Mouse (Mus musculus) midbrain, embryonic 10.5 days (tissue): ENCODE data around the gene Elk3. TPM values are rescaled to one million over a fixed set of nuclear protein-coding genes. Genes with fewer than 3 reads are reported as not detected.

ENCODE experiments used
- DNase-seq: peaks from one replicate; pipeline ENCODE4 v3.0.0-alpha.2; 2017; ENCODE audit warnings: low spot score
- H3K27ac ChIP-seq: fragments of 300-500 bp; sonication (generic); replicated peaks from 2 replicates; pipeline ENCODE4 v1.5.1; 2016; ENCODE audit warnings: mild to moderate bottlenecking
- H3K27me3 ChIP-seq: fragments of 300-500 bp; sonication (generic); 2 replicates; pipeline ENCODE4 v1.6.1; 2016; ENCODE audit warnings: low read depth, mild to moderate bottlenecking; ENCODE audit not compliant: poor library complexity, severe bottlenecking
- H3K36me3 ChIP-seq: fragments of 300-500 bp; sonication (generic); 2 replicates; pipeline ENCODE4 v1.6.1; 2016; ENCODE audit warnings: mild to moderate bottlenecking, moderate library complexity
- H3K4me1 ChIP-seq: fragments of 300-500 bp; sonication (generic); 2 replicates; pipeline ENCODE4 v1.6.1; 2016
- H3K4me3 ChIP-seq: fragments of 300-500 bp; sonication (generic); 2 replicates; pipeline ENCODE4 v1.5.1; 2016; ENCODE audit warnings: mild to moderate bottlenecking, moderate library complexity
- H3K9me3 ChIP-seq: fragments of 300-500 bp; sonication (generic); replicated peaks from 2 replicates; pipeline ENCODE4 v1.6.1; 2016; ENCODE audit warnings: mild to moderate bottlenecking
- WGBS: fragments of 180-500 bp; shearing (Covaris S2); methylation state at CpG from one replicate; pipeline ENCODE4 v1.1.7; 2016; 5-methylcytosine and 5-hydroxymethylcytosine counted together
- polyA plus RNA-seq: library from polyadenylated mRNA; unstranded; fragments of >200 nt; fragmentation: Nextera tagmentation; extraction: Ambion mirVana; gene quantifications from 2 replicates; pipeline ENCODE4 v1.2.1, GENCODE M21; 2016

Gene Elk3
- polyA plus RNA-seq, 1 experiment from 2014 or later = 10.6 TPM

DNA sequence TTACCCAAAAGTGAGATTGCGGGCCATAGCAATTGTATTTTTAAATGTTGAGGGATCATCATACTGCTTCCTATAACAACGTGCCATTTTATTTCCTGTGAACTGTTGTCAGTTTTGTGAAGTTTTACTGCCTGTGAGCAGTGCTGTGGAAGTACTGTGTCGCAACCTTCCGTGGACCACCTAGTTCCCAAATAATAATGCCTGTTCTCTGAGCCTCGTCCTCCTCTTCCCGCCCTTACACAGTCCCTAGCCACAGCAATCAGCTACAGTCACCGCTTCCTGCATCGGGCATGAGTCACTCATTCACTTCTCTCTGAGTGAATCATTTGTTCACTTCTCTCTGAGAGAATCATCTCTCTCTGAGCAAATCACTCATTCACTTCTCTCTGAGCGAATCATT lies 76.2 kb downstream of the Elk3 start:
- no peak overlapping the region for H3K27ac ChIP-seq
- H3K4me1 ChIP-seq = no peaks in the 10 kb centered on the region
- H3K4me3 ChIP-seq = no peak overlapping the region
- WGBS = 94% methylated on average over 9 of the region's 9 CpGs
- H3K36me3 ChIP-seq = peaks cover 84% of the 10 kb centered on the region
- no peak for DNase-seq
- no peaks in the 10 kb centered on the region for H3K9me3 ChIP-seq
- H3K27me3 ChIP-seq = no peaks in the 10 kb centered on the region

DNA sequence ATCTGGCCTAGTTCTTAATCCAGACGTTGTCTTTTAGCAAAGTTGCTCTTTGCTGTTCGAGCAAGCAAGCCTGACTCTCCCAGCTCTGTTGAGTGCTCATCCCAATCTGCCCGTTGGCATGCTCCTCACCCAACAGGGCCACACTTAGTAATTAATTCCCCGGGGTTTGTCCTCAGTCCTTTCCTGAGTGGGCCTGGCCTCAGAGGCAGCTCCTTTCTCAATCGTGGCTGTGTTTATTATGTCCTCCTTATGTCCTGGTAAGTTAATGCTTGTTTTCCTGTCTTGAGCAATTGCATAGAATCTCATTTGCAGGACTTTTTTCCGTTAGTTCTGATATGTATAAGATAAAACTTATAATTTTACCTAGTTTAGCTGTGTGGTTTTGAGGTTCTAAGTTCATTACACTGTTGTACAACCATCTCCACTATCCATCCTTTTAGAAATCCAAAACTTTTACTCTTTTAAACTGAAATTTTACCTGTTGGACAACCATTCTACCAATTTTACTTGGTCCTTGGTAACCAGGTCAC lies 77.2 kb downstream of the Elk3 start:
- no peaks in the 10 kb centered on the region for H3K4me1 ChIP-seq
- no peak for DNase-seq
- WGBS = 94% methylated on average over 6 of the region's 6 CpGs
- no peak overlapping the region for H3K27ac ChIP-seq
- H3K9me3 ChIP-seq = no peaks in the 10 kb centered on the region
- no peak overlapping the region for H3K4me3 ChIP-seq
- H3K27me3 ChIP-seq = no peaks in the 10 kb centered on the region
- peaks cover 82% of the 10 kb centered on the region for H3K36me3 ChIP-seq

DNA sequence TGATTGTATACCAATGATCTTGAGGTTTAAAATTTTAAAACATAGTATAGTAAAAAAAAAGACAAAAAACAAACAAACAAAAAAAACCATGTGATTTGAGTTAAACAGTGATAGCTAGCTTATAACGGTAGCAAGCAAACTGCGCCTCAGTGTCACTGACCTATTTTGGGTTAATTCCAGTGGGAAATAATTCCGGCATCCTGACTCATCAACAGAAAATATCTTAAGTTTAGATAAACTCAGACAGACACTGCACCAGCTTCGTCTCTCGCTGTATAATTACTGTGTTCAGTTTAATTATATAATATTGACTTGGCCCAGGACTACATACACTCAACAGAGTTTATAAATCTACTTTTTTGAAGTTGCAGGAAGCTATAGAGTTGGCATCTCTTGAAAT lies 79.0 kb downstream of the Elk3 start:
- Histone ChIP-seq H3K27me3 (no peaks in the 10 kb centered on the region), H3K36me3 (peaks cover 77% of the 10 kb centered on the region), H3K4me3 (no peak overlapping the region), H3K4me1 (no peaks in the 10 kb centered on the region), H3K27ac (no peak overlapping the region), H3K9me3 (no peaks in the 10 kb centered on the region)
- DNase-seq = no peak
- whole genome bisulfite sequencing = 96% methylated on average over 5 of the region's 5 CpGs

DNA sequence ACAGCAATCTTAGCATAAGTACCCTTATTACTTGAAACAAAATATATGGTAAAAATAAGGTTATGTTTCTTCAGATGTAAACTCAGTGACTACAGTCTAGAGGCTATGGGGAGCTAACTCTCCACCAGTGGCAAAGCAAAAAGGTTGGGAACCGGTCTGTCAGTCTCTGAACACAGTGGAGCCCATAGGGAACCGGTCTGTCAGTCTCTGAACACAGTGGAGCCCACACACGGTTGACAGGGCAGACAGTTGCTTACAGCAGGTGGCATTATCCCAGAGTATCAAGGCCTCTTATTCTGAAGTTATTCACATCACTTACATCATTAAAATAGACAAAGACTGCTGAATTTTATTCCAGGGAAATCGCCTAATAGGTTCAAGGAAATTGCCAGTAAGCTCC lies 79.4 kb downstream of the Elk3 start:
- WGBS = 86% methylated on average over 4 of the region's 4 CpGs
- DNase-seq = no peak
- no peak overlapping the region for H3K27ac ChIP-seq
- no peak overlapping the region for H3K4me3 ChIP-seq
- H3K36me3 ChIP-seq = peaks cover 77% of the 10 kb centered on the region
- H3K27me3 ChIP-seq = no peaks in the 10 kb centered on the region
- no peaks in the 10 kb centered on the region for H3K9me3 ChIP-seq
- no peaks in the 10 kb centered on the region for H3K4me1 ChIP-seq

DNA sequence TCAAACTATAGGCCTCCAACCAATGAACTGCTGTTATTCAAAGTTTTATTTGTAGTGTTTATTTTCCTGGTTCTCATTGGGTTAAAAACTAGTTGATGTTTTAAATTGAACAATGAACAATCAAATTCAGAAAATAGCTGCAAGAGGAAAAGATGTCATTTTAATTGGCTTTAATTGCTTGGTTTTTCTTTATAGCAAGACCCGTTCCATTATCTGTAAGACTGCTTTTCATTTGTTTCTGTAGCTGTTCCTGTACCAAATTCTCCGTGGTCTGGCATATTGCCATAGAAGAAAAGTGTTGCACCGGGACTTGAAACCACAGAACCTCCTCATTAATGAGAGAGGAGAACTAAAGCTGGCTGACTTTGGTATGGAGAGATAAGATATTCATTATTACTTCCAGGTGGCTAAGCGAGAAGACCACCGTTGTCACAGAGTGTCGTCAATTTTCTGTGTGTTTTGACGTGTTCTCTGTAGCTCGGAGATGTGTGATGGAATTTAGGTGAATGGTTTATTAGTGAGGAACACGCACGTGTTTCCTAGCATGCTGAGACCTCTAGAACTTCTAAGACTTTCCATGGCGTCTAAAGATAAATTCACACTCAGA lies 82.4 kb downstream of the Elk3 start:
- 92% methylated on average over 11 of the region's 11 CpGs for WGBS
- no peak for DNase-seq
- Histone ChIP-seq H3K4me1 (no peaks in the 10 kb centered on the region), H3K36me3 (peaks cover 65% of the 10 kb centered on the region), H3K27me3 (no peaks in the 10 kb centered on the region), H3K27ac (no peak overlapping the region), H3K9me3 (no peaks in the 10 kb centered on the region), H3K4me3 (no peak overlapping the region)

DNA sequence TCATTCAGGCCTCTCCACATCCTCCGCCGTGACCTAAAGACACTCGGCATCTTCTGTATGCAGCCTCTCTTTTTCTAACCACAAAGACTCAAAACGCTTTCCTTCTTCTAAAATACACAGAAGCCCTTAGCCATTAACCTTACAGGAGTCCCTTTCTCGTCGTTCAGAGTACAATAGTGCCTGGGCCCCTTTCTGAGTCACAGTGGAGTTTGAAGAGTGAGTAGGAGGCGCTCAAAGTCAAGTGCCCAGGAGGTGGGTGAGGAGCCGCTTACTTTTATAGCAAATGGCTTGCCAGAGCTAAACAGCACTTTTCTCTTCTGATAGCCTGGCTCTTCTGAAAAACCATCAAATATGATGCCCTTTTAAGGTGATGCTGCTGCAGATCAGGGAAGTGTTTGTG lies 83.0 kb downstream of the Elk3 start:
- H3K36me3 ChIP-seq = peaks cover 61% of the 10 kb centered on the region
- 83% methylated on average over 8 of the region's 8 CpGs for WGBS

DNA sequence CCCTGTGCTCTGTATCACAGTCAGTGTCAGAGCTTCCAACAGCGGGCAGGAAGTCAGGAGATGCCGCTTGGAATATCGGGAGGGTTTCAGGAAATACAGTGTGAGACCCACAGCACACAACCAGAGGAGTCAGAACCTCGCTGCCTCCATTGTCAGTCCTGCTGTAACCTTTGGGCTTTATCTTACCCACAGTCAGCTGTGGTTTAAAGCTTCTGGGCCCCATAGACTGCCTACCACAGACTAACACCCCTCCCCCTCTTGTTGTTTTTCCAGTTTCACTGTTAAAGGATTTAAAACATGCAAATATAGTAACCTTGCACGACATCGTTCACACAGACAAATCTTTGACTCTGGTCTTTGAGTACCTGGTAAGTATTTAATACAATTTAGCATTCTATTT lies 85.2 kb downstream of the Elk3 start:
- no peaks in the 10 kb centered on the region for H3K9me3 ChIP-seq
- no peak overlapping the region for H3K4me3 ChIP-seq
- H3K27me3 ChIP-seq = no peaks in the 10 kb centered on the region
- no peak overlapping the region for H3K27ac ChIP-seq
- 88% methylated on average over 6 of the region's 6 CpGs for whole genome bisulfite sequencing
- no peaks in the 10 kb centered on the region for H3K4me1 ChIP-seq
- peaks cover 48% of the 10 kb centered on the region for H3K36me3 ChIP-seq
- no peak for DNase-seq

More for the DNA sequence above, 83.0 kb downstream of the Elk3 start:
- Histone ChIP-seq H3K4me3 (no peak overlapping the region), H3K4me1 (no peaks in the 10 kb centered on the region), H3K9me3 (no peaks in the 10 kb centered on the region), H3K27ac (no peak overlapping the region), H3K27me3 (no peaks in the 10 kb centered on the region)
- no peak for DNase-seq

DNA sequence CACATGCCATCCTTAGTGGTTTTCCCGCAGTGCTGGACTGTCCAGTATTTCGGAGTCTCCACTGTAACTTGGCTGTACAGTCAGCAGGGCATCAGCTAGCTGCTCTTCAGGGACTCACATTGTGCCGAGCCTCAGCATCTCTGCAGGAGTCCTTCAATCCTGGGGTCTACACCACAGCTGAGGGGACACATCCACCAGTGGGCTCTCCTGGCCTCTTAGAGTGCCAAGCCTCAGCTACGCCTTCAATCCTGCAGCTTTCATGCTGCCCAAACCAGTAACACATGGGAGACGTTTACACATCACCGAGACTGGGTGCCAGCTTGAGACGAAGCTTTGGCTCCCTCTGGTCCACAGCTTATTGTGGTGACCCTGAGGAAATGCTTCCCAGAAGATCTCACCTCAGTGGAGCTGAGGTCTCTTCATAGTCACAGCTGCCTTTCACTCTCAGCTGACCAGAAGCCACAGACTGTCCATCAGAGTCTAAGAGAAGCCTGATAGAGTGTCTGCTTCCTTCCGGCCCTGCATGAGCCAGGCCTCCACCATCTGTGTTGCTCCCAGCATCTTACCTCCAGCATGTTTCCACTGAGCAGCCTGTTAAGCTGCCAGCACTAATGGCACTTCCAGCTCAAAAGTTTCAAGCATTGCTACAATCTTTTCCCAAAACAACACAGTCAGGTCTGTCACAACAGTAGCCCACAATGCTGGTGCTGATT lies 95.7 kb downstream of the Elk3 start:
- no peak overlapping the region for H3K4me3 ChIP-seq
- no peaks in the 10 kb centered on the region for H3K4me1 ChIP-seq
- H3K9me3 ChIP-seq = no peaks in the 10 kb centered on the region; the same call in 1 of the 2 replicates
- 93% methylated on average over 8 of the region's 8 CpGs for WGBS
- no peak for DNase-seq
- H3K36me3 ChIP-seq = peaks cover 65% of the 10 kb centered on the region
- H3K27me3 ChIP-seq = no peaks in the 10 kb centered on the region
- H3K27ac ChIP-seq = no peak overlapping the region

DNA sequence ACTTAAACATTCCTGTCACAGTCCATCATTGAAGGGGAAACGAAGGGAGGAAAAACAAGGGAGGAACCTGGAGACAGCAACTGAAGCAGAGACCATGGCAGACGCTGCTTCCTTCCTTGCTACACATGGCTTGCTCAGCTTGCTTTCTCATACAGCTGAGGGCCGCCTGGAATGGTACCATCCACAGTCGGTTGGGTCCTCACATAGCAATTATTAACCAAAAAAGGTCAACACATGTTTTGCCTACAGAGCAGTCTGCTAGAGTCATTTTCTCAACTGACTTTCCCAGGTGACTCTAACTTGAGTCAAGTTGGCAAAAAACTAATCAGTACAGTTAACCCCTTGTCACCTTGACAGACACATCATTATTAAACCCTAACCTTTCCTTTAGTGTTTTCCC lies 96.7 kb downstream of the Elk3 start:
- Histone ChIP-seq H3K9me3 (no peaks in the 10 kb centered on the region; the same call in 1 of the 2 replicates), H3K4me3 (no peak overlapping the region), H3K27ac (no peak overlapping the region), H3K36me3 (peaks cover 65% of the 10 kb centered on the region), H3K4me1 (no peaks in the 10 kb centered on the region), H3K27me3 (no peaks in the 10 kb centered on the region)
- no peak for DNase-seq
- WGBS = 82% methylated on average over 4 of the region's 4 CpGs

DNA sequence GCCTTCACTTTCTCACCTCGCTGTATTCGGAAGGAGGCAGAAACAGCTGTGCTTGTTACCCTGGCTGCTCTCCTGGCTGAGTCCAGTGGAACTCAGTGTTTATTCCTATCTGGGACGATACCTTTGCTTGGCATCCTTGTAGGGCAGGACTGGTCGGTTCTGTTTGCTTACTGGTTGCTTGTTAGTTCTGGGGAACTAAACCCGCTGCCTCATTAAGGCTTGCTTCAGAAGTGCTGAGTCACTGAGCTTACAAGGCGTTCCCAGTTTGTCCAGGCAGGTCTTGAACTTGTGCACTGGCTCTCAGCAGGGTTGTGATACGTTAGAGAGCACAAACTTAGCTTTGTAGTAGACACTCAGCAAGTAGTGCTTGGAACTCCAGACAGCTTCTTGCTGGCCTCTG lies 97.6 kb downstream of the Elk3 start:
- DNase-seq = no peak
- Histone ChIP-seq H3K27me3 (no peaks in the 10 kb centered on the region), H3K27ac (no peak overlapping the region), H3K9me3 (no peaks in the 10 kb centered on the region; the same call in 1 of the 2 replicates), H3K36me3 (peaks cover 66% of the 10 kb centered on the region), H3K4me3 (no peak overlapping the region), H3K4me1 (no peaks in the 10 kb centered on the region)
- WGBS = 89% methylated on average over 7 of the region's 7 CpGs

DNA sequence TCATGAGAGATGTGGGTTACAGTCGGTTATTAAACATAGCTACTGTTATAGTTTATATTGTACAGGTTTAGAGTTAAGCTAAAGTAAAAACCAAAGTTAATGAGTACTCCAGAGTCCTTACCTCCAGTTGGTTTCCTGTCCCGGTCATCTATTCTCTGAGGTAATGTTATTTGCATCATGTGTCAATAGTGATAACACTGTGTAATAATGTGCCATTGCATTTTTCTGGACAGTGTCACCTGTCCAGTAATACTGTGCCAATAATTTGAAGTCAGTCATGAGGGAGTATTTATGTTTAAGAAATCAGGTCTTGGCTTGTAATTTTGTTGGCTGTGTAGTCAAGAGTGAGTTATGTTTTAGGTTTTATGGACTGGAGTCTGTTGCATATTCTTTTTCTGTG lies 98.2 kb downstream of the Elk3 start:
- 90% methylated on average over 2 of the region's 2 CpGs for WGBS

DNA sequence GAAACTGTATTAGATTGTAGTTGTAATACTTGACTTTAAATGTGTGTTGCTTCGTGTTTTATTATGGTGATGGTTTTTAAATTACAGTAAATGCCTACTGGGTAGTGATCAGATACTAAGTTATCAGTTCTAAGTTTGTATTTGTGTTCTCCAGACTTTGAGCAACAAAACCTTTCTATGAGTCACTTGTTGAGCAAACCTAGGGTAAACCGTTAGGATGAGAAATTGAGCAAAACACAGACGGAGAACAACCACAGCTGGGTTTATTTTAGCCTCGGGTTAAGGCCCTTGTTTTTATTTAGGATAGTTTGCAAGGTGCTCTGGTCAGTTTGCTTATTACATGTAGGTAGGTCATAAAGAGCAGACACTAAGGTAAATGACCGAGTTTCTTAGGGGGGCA lies 103.8 kb downstream of the Elk3 start:
- H3K27me3 ChIP-seq = no peaks in the 10 kb centered on the region
- H3K9me3 ChIP-seq = no peaks in the 10 kb centered on the region
- 89% methylated on average over 5 of the region's 5 CpGs for WGBS
- no peak overlapping the region for H3K27ac ChIP-seq
- DNase-seq = no peak
- H3K4me1 ChIP-seq = no peaks in the 10 kb centered on the region
- peaks cover 9% of the 10 kb centered on the region for H3K36me3 ChIP-seq
- no peak overlapping the region for H3K4me3 ChIP-seq

More for the DNA sequence above, 98.2 kb downstream of the Elk3 start:
- DNase-seq = no peak
- Histone ChIP-seq H3K4me3 (no peak overlapping the region), H3K4me1 (no peaks in the 10 kb centered on the region), H3K36me3 (peaks cover 59% of the 10 kb centered on the region), H3K27ac (no peak overlapping the region), H3K27me3 (no peaks in the 10 kb centered on the region), H3K9me3 (no peaks in the 10 kb centered on the region; the same call in 1 of the 2 replicates)

DNA sequence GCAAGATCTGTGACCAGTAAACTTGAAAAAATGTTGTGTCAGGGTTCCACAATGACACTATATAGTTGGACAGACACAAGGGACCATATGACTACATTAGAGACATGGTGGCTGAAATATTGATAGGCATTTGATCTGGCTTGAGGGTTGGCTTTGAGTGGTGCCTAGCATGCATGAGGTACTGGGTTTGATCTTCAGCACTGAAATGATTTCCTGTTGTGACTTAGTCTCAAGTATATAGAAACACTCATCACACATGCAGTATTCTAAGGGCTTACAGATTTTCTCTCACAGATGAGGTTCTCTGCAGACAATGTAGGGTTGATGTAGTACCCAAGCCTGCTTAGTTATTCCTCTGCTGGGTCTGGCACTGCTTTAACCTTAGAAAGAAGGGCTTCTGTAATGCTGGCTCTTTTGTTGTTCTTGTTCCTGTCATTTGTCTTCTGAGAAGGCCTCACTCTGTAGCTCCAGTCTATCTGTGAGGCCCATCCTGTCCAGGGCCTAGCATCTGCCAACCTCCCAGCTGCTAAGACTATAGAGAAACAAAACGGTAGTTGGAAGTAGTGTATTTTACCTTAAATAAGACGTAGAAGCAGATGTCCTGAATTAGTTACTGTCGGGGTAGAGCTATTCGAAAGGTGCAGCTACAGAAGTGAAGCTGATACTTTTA lies 105.5 kb downstream of the Elk3 start:
- Histone ChIP-seq H3K4me1 (no peaks in the 10 kb centered on the region), H3K27me3 (no peaks in the 10 kb centered on the region), H3K9me3 (no peaks in the 10 kb centered on the region), H3K4me3 (no peak overlapping the region), H3K27ac (no peak overlapping the region), H3K36me3 (peaks cover 4% of the 10 kb centered on the region; the same call in 1 of the 2 replicates)
- 88% methylated on average over 4 of the region's 4 CpGs for WGBS
- no peak for DNase-seq
